Mouse (Mus musculus): ENCODE data around the gene Rps12-ps3. TPM values are rescaled to one million over a fixed set of nuclear protein-coding genes. Genes with fewer than 3 reads are reported as not detected.

Gene Rps12-ps3
- total RNA-seq, 1 experiment from 2014 or later = 623 TPM

Other genes starting within 250 kb of the Rps12-ps3 start
- 3.1 and 4.1 TPM in 2 replicates for gene Shtn1, start 246.2 kb upstream of the Rps12-ps3 start, total RNA-seq (2017)
- not detected in 2 replicates for gene Vax1, start 152.2 kb upstream of the Rps12-ps3 start, total RNA-seq (2017)
- gene Kcnk18, start 103.1 kb upstream of the Rps12-ps3 start, total RNA-seq (2017) = not detected in 2 replicates
- gene Slc18a2, start 61.4 kb upstream of the Rps12-ps3 start, total RNA-seq (2017) = 29.2 and 35.1 TPM in 2 replicates
- gene Pdzd8, start 23.5 kb downstream of the Rps12-ps3 start, total RNA-seq (2017) = 50.5 and 65.5 TPM in 2 replicates
- gene Emx2, start 136.1 kb downstream of the Rps12-ps3 start, total RNA-seq (2017) = not detected in 2 replicates